Mouse (Mus musculus): Measurements from ENCODE around the gene Arhgap5.
A peak's percentile ranks its signal among the peaks of the same experiment; 100 is the strongest.
"Not testable (repeated sequence)": the region's sequence is repeated elsewhere in the genome, so short reads cannot be mapped to it uniquely, and the experiment has no call there.

Arhgap5 gene

DNA sequence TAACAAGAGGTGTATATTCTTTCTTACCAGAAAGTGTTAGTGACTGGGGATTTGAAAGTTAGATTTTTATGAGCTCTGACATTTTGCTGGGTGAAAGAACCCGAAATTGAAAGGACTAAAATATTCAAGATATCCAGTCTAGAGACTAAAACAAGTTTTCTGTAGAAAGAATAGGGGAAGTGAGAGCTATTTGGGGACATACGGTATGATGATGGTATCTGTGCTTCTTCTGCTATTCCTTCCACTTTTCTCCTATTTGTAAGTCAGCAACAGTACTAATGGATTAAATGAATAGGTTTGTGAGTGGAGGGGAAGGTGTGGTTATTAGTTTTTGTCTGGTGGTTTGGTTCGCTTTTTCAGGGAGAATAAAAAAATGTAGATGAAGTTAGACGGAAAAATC, 37.5 kb downstream of the Arhgap5 start:
- no peak for DNase-seq (ENCODE audit: low spot score)

GRCm38 (mm10) chr12:52544532-52544931, 40.8 kb downstream of the Arhgap5 start:
- no peak for DNase-seq (ENCODE audit: low spot score)

GRCm38 (mm10) chr12:52552085-52552484, 48.3 kb downstream of the Arhgap5 start:
- no peak for DNase-seq (ENCODE audit: low spot score)

DNA sequence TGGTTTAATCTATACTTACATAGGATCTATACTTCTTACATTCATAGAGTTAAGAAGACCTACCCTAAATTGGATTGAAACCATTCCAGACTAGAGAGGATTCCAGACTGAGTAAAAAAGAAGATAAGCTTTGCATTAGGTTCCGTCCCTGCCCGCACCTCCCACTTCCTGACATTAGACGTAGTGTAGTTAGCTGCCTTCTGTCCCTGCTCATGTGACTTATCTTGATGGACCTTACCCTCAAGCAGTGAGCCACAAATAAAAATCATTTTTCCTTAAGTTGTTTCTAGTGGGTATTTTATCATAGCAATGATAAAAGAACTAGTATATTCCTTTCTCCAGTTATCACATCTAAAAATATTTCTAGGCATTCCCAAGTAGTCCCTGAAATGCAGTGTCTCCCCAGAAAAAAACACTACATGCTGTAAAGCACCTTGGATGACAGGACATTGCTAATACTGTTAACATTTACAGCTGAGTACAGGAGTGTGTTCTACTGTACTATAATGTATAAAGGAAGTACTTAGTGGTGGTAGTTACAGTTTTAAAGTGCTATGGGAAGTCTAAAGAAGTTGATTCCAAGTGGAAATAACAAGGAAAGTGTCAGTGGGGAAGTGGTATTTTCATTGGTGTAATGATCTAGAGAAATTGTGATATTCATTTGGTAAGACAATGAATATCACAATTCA, 51.6 kb downstream of the Arhgap5 start:
- DNase-seq (ENCODE audit: low spot score): no peak

GRCm38 (mm10) chr12:52565654-52566053, 61.9 kb downstream of the Arhgap5 start:
- DNase-seq (ENCODE audit: low spot score): no peak

DNA sequence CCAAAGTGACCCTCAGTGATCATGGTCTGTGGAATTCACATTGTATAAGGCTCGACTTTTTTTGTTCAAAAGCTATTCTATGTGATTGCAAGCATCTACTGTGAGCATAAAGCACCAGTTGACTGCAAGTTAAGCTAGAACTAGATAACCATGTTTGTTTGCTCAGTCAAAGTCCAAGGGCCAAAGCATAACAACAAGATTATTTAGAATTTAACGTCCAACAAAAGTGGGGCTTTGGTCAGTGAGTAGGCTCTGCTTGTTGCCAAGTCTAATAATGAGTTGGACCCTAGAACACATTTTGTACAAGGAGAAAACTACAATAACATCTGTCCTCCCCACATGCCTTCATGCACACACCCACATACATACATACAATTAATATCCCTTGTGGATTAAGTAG, 69.6 kb downstream of the Arhgap5 start:
- no peak for DNase-seq (ENCODE audit: low spot score)

DNA sequence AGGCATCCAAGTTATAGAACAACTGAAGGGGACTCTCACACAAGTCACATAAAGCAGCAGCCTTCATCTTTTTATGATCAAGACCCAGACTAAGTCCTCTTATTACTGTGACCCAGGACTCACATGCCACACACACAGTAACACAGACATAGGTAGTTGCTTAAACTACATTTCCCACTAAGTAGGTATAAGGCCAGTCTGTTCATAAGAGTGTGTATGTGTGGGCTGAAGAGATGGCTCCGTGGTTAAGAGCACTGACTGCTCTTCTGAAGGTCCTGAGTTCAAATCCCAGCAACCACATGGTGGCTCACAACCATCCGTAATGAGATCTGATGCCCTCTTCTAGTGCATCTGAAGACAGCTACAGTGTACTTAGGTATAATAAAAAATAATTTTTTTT, 82.7 kb downstream of the Arhgap5 start:
- DNase-seq (ENCODE audit: low spot score): not testable (repeated sequence)

- no peak for DNase-seq (ENCODE audit: low spot score)
Measured at GRCm38 (mm10) chr12:52587473-52588010, 83.8 kb downstream of the Arhgap5 start.

DNA sequence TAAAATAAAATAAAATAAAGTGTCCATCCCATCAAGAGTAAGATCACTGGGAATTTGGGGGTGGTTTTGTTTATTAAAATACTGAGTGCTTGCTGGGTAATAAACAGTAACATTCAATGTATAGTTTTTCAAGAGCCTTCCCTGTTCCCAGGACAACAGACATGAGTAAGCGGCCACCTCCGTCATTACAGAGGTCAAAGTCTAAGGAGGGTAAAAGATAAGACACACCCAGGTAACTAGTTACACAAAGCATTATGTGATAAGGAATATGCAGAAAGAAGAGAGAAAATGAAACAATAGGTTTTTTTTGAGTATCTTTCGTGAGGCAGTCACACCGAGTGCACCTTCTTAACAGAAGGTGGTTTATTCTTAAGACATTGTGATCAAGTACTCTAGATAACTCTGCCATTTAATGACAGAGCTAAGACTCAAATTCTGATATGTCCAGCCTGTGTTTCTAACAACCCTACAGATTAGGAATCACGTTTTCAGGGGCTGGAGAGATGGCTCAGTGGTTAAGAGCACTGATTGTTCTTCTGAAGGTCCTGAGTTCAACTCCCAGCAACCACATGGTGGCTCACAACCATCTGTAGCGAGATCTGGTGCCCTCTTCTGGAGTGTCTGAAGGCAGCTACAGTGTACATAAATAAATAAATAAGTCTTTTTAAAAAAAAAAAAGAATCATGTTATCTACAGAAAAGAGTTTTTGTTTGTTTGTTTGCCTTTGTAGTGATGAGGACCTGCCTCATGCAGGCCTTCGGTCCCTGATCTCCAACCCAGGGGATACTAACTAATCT, 91.8 kb downstream of the Arhgap5 start:
- DNase-seq (ENCODE audit: low spot score): no peak

DNA sequence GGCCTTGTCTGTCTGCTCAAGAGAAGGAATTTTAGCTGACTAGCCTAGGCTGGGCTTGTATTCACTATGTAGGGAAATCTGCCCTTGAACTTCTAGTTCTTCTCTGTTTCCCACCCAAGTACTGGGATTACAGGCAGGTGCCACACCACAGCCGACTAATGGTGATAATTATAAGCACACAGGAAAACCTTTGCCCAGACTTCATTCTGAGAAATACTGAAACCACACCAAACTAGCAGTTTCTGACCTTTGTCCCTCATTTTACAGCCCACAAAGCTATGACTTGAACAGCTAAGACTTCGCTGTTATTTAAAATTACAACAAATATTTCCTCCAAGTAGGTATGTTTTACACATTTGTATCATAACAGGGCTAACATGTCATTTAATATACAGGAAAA, 98.7 kb downstream of the Arhgap5 start:
- no peak for DNase-seq (ENCODE audit: low spot score)

GRCm38 (mm10) chr12:52602883-52603694, 99.3 kb downstream of the Arhgap5 start:
- peak; percentile 84 for DNase-seq (ENCODE audit: low spot score)

DNA sequence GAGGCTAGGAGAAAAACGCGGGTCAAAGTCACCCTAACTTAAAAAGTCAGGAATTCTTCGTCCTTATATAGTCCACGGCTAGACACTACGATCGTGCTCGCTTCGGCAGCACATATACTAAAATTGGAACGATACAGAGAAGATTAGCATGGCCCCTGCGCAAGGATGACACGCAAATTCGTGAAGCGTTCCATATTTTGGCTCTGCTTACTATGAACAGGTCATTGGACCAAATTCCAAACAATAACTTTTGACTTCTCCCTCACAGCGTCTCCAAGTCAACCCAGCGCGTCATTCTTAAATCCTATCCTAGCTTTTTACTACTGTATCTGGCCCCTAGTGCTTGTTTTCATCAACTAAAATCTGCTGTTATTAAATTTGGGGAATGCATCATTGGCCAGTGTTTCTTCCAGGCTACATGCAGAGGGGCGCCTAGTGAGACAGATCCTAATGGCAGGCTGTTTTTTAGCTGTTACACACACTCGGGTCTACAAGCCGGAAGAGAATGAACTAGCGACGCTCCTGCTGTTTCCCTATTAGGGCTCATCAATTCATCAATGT, 100.0 kb downstream of the Arhgap5 start:
- DNase-seq (ENCODE audit: low spot score): peak; percentile 80

DNA sequence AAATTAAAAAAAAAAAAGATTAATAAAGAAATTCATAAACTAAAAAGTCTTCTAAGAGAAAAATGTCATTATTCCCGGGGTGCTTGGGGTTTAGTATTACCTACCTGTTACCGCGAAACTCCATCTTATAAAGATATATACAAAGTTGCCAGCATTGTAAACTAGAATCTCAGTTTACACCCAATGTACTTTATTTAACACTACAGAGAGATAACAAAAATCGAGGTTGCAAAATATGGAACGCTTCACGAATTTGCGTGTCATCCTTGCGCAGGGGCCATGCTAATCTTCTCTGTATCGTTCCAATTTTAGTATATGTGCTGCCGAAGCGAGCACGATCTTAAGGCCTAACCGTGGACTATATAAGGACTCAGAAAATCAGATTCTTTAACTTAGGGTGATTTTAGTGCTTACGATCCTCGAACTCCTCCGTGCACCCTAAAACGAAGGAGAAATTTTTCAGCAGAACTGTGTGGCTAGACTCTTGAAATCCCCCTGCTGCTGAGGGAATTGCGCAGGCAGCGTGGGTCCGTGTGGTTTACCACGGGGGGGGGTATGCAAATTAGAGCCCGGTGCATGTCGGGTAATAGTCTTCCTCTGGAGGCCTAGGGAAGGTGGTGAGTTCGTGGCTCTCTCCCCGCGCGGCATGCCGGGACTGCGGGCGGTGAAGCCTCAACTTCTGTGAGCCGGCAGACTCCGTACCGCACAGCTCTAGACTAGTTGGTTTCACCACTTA, 100.7 kb downstream of the Arhgap5 start:
- DNase-seq (ENCODE audit: low spot score): peak; percentile 88

DNA sequence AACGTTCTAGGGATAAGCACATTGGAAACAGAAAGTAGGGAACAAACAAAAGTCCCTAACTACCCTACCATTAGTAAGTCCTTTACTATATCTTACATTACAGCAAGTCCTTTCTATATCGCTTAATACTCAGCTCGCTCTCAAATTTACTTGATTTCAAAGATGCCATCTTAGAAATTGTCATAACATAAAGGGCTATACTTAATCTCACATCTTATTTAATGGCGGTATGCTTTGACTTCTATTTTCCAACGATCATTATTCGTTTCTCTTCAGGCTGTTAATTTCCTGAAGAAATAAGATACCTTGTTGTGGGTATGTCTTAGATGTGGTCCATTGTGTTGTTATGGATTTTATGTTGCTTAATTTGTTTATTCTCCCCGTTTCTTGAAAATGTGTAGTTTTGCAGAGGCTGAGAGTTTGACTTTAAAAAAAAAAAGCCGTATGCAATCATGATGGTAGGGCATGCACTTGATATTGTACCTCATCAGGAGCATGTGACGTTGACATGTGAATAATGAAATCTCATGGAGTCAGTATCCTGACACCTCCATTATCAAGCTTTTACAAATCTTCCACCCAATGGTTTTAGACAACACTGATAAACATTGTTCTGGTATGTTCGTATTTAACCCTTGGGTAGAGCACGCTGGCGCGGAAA, 101.3 kb downstream of the Arhgap5 start:
- DNase-seq (ENCODE audit: low spot score): no peak

DNA sequence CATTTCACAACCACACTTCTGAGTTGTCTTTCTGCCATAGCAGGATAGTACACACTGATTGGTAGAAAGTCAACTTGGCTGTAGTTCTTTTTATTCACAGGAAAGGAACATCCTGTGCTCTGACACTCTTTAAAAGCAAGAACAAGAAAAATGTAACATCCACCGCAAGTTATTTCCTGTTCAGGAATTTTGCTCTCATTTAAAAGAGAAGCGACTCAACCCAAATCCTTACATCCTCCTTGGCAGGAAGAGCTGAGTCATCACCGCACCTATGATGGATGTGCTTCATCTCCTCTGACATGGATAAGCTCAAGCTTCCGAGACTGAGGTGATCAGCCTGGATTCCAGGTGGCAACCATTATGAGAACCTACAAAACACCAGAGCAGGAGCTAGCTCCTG, 103.6 kb downstream of the Arhgap5 start:
- DNase-seq (ENCODE audit: low spot score): no peak

DNA sequence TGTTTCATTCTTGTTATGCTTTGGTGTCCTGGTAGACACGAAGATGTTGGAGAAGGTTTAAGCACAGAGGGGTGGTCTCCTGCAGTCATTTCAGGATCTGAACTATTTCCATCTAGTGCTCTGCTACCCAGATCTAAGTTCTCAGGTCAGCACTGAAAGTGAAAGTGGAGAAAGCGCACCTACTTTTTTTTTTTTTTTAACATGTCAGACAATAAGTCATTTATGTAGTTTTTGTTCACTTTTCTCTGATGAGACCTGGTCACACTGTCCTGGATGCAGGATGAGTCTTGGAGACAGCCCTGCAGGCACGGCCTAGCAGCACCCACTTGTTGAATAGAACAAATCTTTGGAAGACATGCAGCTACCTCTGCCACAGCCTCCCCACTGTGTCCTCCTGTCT, 111.9 kb downstream of the Arhgap5 start:
- DNase-seq (ENCODE audit: low spot score): no peak

DNA sequence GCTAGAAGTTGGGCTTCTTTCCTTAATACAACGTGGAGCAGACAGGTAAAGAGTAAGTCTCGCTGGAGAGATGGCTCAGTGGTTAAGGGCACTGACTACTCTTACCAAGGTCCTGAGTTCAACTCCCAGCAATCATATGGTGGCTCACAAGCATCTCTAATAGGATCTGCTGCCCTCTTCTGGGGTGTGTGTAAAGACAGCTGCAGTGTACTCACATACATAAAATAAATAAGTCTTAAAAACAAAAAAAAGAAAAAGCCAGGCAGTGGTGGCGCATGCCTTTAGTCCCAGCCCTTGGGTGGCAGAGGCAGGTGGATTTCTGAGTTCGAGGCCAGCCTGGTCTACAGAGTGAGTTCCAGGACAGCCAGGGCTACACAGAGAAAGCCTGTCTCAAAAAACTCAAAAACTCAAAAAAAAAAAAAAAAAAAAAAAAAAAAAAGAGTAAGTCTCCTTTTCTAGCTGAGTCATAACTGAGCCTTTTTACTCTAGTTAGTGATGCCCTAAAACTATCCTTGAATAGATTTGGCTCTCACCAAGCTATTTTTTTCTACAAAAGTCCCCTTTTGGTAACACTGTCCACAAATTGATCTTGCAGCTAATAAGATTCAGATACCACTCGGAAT, 114.8 kb downstream of the Arhgap5 start:
- no peak for DNase-seq (ENCODE audit: low spot score)

DNA sequence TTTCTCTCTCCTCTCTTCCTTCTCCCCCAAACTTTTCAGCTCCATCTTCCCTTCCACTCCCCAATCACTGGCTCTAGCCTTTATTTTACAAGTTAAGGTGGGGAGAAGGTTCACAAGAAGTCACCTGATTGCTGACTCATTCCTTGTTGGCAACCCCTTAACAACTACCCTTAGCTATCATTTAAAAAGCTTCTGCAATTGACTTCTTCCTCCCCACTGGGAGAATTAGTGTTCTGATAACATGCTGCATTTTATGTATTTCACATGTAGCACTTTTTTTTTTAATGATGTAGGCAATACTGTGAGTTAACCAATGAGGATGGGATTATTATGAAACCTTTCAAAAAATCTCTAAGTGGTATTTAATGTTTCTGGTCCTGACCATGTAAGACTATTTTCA, 115.9 kb downstream of the Arhgap5 start:
- no peak for DNase-seq (ENCODE audit: low spot score)
